Mouse (Mus musculus): Measurements from ENCODE around the gene Gbe1.

GRCm38 (mm10) chr16:70562574-70562973, 248.8 kb downstream of the Gbe1 start:
- TF ChIP-seq USF1 (IDR thresholded peaks at IDR 0.05; ENCODE audit: low read depth) = no peak
- TF ChIP-seq CEBPB (IDR thresholded peaks at IDR 0.05; ENCODE audit: insufficient read depth, poor library complexity, severe bottlenecking) = no peak
- no peak for TF ChIP-seq POLR2AphosphoS2 (IDR thresholded peaks at IDR 0.05; ENCODE audit: insufficient read length, low read depth)
- no peak for TF ChIP-seq MAX (IDR thresholded peaks at IDR 0.05; ENCODE audit: low read depth)

All from myocyte (in vitro differentiated cells).